Mouse (Mus musculus): ENCODE measurements around the gene Pnkd. TPM values are rescaled to one million over a fixed set of nuclear protein-coding genes. Genes with fewer than 3 reads are reported as not detected.

The Pnkd gene
- polyA plus RNA-seq, 1 experiment from 2014 or later = 156 TPM

DNA sequence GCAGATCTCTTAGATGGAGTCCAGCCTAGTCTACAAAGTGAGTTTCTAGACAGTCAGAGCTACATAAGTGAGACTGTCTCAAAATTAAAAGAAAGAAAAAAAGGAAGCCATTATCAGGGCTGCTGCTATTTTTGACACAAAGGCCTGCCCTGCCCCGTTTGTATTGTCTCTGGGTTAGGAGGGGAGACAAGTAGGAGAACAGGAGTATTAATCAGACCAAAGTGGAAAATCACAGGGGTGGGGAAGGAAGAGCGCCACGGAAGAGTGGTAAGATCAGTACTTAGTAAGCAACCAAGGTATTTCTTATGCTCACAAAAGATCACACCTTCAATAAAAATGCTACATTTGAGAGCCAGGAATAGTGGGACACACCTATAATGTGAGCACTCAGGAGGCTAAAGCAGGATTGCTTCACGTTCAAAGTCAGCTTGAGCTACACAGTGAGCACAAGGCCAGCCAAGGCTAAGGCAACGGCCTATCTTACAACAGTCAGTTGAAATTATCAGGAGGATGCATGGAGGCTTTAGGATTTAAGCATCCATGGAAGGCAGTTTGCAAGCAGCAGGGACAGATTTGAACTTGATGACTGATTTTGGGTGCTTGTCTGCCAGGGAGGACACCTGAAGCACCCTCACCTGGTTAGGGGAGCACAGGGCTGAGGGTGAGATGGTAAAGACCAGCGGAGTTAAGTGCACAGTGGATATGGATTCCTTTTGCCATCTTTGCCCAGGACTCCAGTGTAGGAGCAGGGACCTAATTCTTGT lies 15.8 kb downstream of the Pnkd start:
- 85% methylated on average over 6 of the region's 6 CpGs for WGBS
- Histone ChIP-seq H3K4me2 (no peak overlapping the region), H3K9ac (replicated peaks) (no peak overlapping the region), H3K9me3 (replicated peaks) (no peaks in the 10 kb centered on the region), H3K27ac (replicated peaks) (no peak overlapping the region), H3K4me3 (replicated peaks) (no peak overlapping the region), H3K4me1 (peaks cover 40% of the 10 kb centered on the region), H3K36me3 (peaks cover 2% of the 10 kb centered on the region; the same call in 1 of the 2 replicates), H3K27me3 (replicated peaks) (peaks cover 18% of the 10 kb centered on the region)
- no peak for ATAC-seq (ENCODE audit: low FRiP score)

DNA sequence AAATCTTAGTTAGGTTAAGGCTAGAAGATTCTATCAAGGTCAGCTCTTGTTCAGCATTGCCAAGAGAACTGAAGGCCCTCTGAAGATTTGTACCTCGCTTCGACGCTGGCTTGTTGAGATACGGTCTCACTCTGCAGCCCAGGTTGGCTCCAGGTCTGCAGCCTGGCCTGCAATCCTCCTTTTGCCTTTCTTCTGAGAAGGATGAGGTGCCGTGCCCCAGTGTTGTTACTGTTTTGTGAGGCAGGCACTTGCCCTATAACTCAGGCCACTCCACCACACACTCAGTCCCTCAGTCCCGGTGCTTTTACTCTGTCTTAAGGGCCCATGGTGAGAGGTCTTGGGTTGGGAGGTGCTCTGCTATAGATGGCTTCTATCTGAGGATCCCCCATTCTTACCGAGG lies 17.5 kb downstream of the Pnkd start:
- H3K4me2 ChIP-seq = no peak overlapping the region
- H3K9me3 ChIP-seq (replicated peaks) = no peaks in the 10 kb centered on the region
- no peak overlapping the region for H3K9ac ChIP-seq (replicated peaks)
- WGBS = 87% methylated on average over 7 of the region's 7 CpGs
- peaks cover 18% of the 10 kb centered on the region for H3K27me3 ChIP-seq (replicated peaks)
- H3K4me3 ChIP-seq (replicated peaks) = no peak overlapping the region
- H3K4me1 ChIP-seq = peaks cover 23% of the 10 kb centered on the region
- no peak overlapping the region for H3K27ac ChIP-seq (replicated peaks)
- ATAC-seq (ENCODE audit: low FRiP score) = no peak
- H3K36me3 ChIP-seq = no peaks in the 10 kb centered on the region

DNA sequence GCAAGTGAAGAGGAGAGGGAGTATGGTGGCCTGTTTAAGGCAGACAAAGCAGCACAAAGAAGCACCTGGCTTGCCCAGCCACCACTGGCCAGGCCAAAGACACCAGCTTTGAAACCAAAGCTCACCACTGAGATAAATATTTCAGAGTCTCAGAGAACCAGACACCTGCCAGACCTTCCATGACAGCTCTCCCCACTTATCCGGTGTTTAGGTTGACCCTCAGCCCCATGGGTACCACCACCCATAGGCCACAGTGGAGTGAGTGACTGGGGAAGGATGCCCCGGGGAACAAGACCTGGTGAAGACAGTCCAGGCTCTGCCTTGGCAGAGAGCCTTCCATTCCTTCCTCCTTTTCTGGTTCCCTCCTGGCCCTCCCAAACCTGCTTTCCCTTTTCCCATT lies 18.1 kb downstream of the Pnkd start:
- Histone ChIP-seq H3K27ac (replicated peaks) (no peak overlapping the region), H3K4me1 (peaks cover 19% of the 10 kb centered on the region), H3K4me3 (replicated peaks) (no peak overlapping the region), H3K9me3 (replicated peaks) (no peaks in the 10 kb centered on the region), H3K36me3 (no peaks in the 10 kb centered on the region), H3K9ac (replicated peaks) (no peak overlapping the region), H3K27me3 (replicated peaks) (peaks cover 18% of the 10 kb centered on the region), H3K4me2 (peak overlapping the region; percentile 1; the same call in 1 of the 2 replicates)
- no peak for ATAC-seq (ENCODE audit: low FRiP score)
- 80% methylated on average over 2 of the region's 2 CpGs for WGBS

DNA sequence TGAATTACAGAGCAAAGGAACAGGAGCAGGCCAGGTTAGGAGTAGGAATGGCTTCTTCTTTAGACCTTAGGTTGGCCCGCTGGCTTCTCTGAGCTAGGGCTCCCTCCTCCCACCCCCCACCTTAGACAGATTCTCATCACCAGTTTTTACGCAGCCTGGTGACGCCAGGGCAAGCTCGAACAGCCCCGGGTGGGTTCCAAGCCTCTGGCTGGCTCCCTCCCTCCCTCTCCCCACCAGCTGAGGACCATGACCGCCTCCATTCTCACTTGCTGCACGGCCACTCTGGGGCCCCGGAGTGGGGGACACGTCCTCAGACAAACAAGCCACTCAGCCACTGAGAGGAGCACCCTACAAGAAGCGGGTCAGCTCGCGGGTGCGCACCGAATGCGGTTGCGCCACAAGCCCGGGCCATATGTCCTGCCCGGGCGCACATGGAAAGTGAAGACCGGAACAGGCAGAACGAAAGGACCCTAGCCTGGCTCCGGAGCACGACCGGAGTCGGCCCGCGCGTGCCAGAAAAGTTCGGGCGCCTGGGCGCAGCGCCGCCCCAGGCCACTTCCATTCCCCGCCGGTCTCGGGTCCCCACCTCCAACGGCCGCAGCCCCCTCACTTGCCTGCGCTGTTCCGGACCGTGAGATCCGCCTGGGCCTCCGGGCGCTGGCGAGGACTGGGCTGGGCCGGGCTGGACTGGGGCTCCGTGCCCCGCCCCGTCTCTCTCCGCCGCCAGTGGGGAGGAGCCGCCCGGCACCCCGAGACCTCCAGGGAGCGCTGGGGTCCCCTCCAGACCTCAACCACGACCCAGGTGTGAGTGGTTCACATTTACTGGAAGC lies 19.0 kb downstream of the Pnkd start:
- H3K4me1 ChIP-seq = peaks cover 19% of the 10 kb centered on the region
- peak overlapping the region; percentile 72 for H3K27ac ChIP-seq (replicated peaks)
- peak; percentile 73 for ATAC-seq (ENCODE audit: low FRiP score)
- H3K36me3 ChIP-seq = no peaks in the 10 kb centered on the region
- H3K27me3 ChIP-seq (replicated peaks) = peaks cover 18% of the 10 kb centered on the region
- no peaks in the 10 kb centered on the region for H3K9me3 ChIP-seq (replicated peaks)
- 1% methylated on average over 56 of the region's 56 CpGs for WGBS
- peak overlapping the region; percentile 48 for H3K4me3 ChIP-seq (replicated peaks)
- H3K9ac ChIP-seq (replicated peaks) = peak overlapping the region; percentile 50
- peak overlapping the region; percentile 69 for H3K4me2 ChIP-seq

DNA sequence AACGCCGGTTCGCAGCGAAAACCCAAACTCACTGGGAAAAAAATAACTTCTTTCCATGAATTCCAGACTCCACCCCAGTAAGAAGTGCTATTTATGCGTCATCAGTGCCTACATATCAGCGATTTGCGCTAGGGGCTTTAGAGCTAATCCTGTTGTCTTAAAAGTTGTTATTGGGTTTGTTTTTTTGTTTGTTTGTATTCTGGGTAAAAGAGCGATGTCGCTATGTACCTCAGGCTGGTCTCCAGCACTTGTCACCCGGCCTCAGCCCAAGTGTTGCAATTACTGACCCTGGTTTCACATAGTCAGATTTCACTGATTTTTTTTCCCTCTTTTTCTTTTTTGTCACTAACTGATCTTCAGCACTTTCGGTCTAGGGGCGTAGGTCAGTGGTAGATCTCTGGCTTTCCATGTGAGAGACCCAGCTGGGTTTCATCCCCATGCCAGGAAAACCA lies 19.6 kb downstream of the Pnkd start:
- H3K36me3 ChIP-seq = no peaks in the 10 kb centered on the region
- H3K4me1 ChIP-seq = peaks cover 14% of the 10 kb centered on the region
- H3K4me2 ChIP-seq = peak overlapping the region; percentile 69
- peaks cover 18% of the 10 kb centered on the region for H3K27me3 ChIP-seq (replicated peaks)
- peak overlapping the region; percentile 72 for H3K27ac ChIP-seq (replicated peaks)
- peak overlapping the region; percentile 50 for H3K9ac ChIP-seq (replicated peaks)
- 13% methylated on average over 12 of the region's 12 CpGs for WGBS
- ATAC-seq (ENCODE audit: low FRiP score) = no peak
- peak overlapping the region; percentile 48 for H3K4me3 ChIP-seq (replicated peaks)
- H3K9me3 ChIP-seq (replicated peaks) = no peaks in the 10 kb centered on the region

DNA sequence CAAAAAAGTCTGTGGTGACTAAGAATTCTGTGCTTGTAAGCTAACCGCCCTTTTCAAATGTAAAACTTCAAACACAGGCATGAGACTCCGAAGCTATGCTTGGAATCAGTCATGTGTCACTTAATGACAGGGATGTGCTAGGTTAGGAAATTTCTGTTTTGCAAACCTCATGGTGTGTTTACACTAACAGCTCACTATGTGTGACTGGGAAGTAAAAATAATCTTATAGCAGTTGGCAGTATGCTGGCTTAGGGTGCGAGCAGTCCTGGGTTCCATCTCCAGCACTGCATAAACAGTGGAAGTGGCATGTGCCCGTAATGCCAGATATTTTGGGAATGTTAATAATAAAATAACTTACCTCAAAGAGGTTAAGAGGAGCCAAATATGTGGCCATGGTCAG lies 20.2 kb downstream of the Pnkd start:
- Histone ChIP-seq H3K27ac (replicated peaks) (no peak overlapping the region), H3K4me1 (peaks cover 11% of the 10 kb centered on the region), H3K4me2 (no peak overlapping the region), H3K9me3 (replicated peaks) (no peaks in the 10 kb centered on the region), H3K36me3 (no peaks in the 10 kb centered on the region), H3K9ac (replicated peaks) (no peak overlapping the region), H3K27me3 (replicated peaks) (peaks cover 18% of the 10 kb centered on the region), H3K4me3 (replicated peaks) (no peak overlapping the region)
- 74% methylated on average over 4 of the region's 4 CpGs for WGBS
- ATAC-seq (ENCODE audit: low FRiP score) = no peak

DNA sequence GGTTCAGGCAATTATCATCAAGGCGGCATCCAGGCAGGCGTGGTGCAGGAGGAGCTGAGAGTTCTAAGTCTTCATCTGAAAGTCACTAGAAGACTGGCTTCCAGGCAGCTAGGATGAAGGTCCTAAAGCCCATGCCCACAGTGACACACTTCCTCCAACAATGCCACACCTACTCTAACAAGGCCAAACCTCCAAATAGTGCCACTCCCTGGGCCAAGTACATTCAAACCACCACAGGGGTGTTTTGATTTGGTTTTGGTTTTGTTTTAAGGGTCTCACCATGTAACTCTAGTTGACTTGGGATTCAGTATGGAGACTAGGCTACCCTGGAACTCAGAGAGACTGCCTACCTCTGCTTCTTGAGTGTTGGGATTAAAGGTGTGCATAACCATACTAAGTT lies 20.8 kb downstream of the Pnkd start, which contains the start of gene Tmbim1:
Gene Tmbim1, minus strand, starts transcription at position 101 of the 400 bp plus-strand sequence.
- 84% methylated on average over 2 of the region's 2 CpGs for WGBS
- H3K27me3 ChIP-seq (replicated peaks) = peaks cover 18% of the 10 kb centered on the region
- no peaks in the 10 kb centered on the region for H3K36me3 ChIP-seq
- ATAC-seq (ENCODE audit: low FRiP score) = no peak
- no peaks in the 10 kb centered on the region for H3K9me3 ChIP-seq (replicated peaks)
- H3K9ac ChIP-seq (replicated peaks) = no peak within 1 kb of the TSS
- H3K27ac ChIP-seq (replicated peaks) = no peak within 1 kb of the TSS
- H3K4me1 ChIP-seq = peaks cover 11% of the 10 kb centered on the region
- H3K4me3 ChIP-seq (replicated peaks) = no peak within 1 kb of the TSS; the same call in 1 of the 2 replicates
- peak within 1 kb of the TSS; percentile 69; the same call in 1 of the 2 replicates for H3K4me2 ChIP-seq

DNA sequence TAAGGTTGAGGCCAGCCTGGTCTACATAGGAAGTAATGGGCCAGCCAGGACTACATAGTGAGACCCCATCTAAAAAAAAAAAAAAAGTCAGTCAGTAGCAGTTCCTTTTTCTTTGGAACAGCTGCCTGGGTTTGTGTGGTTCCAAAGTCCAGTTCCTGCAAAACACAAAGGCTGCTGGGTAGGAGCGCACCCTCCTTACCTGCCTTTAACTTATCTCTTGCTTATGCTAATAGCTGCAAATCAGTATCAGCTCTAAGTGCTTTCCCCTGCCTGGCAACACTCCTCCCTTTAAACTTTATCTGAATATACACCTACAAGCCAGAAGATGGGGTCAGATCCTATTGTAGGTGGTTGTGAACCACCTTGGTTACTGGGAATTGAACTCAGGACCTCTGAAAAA lies 22.4 kb downstream of the Pnkd start:
- Histone ChIP-seq H3K27me3 (replicated peaks) (peaks cover 18% of the 10 kb centered on the region), H3K9me3 (replicated peaks) (no peaks in the 10 kb centered on the region), H3K4me2 (no peak overlapping the region), H3K4me1 (peaks cover 11% of the 10 kb centered on the region), H3K36me3 (no peaks in the 10 kb centered on the region), H3K27ac (replicated peaks) (no peak overlapping the region), H3K9ac (replicated peaks) (no peak overlapping the region), H3K4me3 (replicated peaks) (no peak overlapping the region)
- ATAC-seq (ENCODE audit: low FRiP score) = no peak
- 86% methylated on average over 1 of the region's 1 CpGs for WGBS

DNA sequence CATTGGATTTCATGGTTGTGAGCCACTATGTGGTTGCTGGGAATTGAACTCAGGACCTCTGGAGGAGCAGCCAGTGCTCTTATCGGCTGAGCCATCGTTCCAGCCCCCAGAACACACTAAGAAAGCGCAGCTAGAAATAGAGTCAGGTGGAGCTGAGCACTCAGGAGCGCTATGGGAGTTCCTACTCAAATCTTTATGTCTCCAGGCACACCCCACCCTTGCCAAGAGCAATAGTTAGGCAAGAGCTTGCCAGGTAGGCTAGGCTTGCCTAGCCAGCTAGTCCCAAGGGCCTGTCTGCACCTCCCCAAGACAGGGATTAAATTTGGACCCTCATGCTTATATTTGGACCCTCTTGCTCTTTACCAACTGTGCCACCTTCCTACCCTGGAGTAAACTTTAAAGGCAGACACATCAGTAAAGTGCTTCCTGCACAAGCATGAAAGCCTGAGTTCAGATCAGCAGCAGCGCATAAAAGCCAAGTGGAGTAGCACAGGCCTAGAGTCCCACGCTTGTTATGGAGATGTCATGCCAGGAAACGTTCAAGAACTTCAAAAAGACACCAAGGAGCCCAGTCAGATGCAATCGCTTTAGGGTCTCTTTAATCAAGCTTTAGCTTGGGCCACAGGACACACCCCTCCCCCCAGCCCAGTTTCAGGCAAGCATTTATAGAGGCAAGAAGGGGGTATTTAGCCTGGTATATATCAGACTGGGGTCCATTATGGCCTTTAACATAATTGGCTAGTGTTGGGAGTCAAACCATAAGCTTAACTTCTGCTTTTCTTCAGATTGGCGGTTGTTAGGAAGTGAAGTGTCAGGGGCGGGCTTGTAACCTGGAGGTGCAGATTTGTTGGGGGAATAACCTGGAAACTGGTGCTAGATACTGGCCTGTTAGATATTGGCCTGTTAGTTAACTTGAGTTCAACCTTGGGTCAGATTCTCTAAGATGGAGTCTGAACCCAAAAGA lies 23.6 kb downstream of the Pnkd start:
- Histone ChIP-seq H3K9me3 (replicated peaks) (no peaks in the 10 kb centered on the region), H3K4me2 (no peak overlapping the region), H3K4me3 (replicated peaks) (no peak overlapping the region), H3K27me3 (replicated peaks) (peaks cover 10% of the 10 kb centered on the region), H3K27ac (replicated peaks) (no peak overlapping the region), H3K9ac (replicated peaks) (no peak overlapping the region), H3K36me3 (no peaks in the 10 kb centered on the region), H3K4me1 (peaks cover 11% of the 10 kb centered on the region)
- ATAC-seq (ENCODE audit: low FRiP score) = no peak
- WGBS = 63% methylated on average over 10 of the region's 10 CpGs

DNA sequence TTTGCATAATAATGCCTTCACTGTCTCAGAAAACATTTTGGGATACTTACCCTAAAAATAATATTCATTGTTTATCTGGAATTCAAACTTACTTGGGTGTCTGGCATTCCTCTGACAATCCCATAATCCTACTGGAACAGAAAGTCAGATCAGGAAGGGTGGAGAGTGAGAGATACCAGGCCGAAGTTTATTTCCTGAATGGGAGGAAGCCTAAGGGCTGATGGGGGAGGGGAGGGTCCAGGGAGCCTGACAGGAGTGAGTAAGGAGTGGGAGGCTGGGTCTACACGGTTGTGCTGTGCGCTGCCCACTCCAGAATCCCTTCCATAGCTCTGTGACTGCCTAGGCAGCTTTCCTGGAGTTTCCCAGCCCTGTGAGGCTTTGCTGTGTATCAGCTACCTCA lies 25.0 kb downstream of the Pnkd start:
- 61% methylated on average over 3 of the region's 3 CpGs for WGBS
- no peaks in the 10 kb centered on the region for H3K4me1 ChIP-seq
- no peaks in the 10 kb centered on the region for H3K36me3 ChIP-seq
- H3K27ac ChIP-seq (replicated peaks) = no peak overlapping the region
- no peak overlapping the region for H3K9ac ChIP-seq (replicated peaks)
- no peaks in the 10 kb centered on the region for H3K27me3 ChIP-seq (replicated peaks)
- no peak overlapping the region for H3K4me3 ChIP-seq (replicated peaks)
- ATAC-seq (ENCODE audit: low FRiP score) = no peak
- H3K4me2 ChIP-seq = no peak overlapping the region
- no peaks in the 10 kb centered on the region for H3K9me3 ChIP-seq (replicated peaks)

All from neural tube, embryonic 15.5 days (tissue).